Mouse (Mus musculus) cortical plate, adult 2 months (tissue): ENCODE measurements at regions not wholly inside any gene's neighbourhood (a gene's known extent, or its start where the extent isn't known, plus 50 kb on each side); places are given as distances from the start of the nearest gene placed in this dataset.

Experiments
- CTCF ChIP-seq: fragments of 200-500 bp; IDR thresholded peaks from 2 replicates; pipeline ENCODE4 v1.5.1; 2011; ENCODE audit warnings: mild to moderate bottlenecking, control low read depth, low read length; ENCODE audit not compliant: insufficient read depth; ENCODE audit errors: extremely low read depth
- POLR2A ChIP-seq: fragments of 200-500 bp; IDR thresholded peaks from 2 replicates; pipeline ENCODE4 v1.6.1; 2011; ENCODE audit warnings: mild to moderate bottlenecking, low read length, control low read depth; ENCODE audit not compliant: insufficient read depth; ENCODE audit errors: extremely low read depth

DNA sequence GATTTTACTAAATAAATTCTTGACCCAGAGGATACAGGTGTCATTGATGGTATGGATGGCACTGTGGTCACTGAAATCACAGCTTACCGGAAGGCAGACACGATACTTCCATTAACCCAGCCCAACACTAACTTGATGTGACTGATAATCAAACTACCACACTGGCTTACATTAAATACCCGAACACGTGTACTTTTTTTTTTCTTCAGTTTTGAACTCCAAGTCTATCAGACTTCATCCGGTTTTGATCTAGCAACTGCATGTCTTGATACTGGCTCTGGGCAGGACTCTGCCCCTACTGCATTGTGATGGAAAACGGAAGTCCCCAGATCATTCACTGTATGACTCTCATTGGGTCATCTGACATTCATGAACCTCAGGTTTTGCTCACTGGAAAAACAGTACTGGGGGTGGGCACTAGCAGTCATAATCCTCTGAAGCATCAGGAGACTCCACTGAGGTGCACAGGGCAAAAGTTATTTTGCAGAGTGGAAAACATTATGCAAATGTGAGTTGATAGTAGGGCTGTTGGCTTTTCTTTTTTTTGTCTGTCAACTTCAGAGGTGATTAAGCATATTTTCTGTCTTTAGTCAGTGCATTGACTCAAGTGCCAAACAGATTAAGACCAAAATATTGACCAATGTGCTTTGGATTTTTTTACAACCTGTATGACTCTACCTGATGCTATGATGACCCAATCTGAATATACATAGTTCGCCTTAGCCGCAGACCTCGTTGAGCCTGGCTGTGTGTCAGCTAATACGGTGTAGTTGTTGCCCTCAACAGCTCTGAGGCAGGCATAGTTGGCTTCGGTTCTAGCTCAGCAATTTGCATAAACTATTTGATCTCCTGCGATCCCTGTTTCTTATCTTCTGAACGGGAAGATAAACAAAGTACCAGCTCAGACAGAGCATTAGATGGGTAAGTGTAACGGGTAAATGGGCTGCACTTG, 174.1 kb upstream of the Cited2 start:
- TF ChIP-seq CTCF = no peak
- no peak for TF ChIP-seq POLR2A
